Mouse (Mus musculus): ENCODE data around the gene Ano7.

DNA sequence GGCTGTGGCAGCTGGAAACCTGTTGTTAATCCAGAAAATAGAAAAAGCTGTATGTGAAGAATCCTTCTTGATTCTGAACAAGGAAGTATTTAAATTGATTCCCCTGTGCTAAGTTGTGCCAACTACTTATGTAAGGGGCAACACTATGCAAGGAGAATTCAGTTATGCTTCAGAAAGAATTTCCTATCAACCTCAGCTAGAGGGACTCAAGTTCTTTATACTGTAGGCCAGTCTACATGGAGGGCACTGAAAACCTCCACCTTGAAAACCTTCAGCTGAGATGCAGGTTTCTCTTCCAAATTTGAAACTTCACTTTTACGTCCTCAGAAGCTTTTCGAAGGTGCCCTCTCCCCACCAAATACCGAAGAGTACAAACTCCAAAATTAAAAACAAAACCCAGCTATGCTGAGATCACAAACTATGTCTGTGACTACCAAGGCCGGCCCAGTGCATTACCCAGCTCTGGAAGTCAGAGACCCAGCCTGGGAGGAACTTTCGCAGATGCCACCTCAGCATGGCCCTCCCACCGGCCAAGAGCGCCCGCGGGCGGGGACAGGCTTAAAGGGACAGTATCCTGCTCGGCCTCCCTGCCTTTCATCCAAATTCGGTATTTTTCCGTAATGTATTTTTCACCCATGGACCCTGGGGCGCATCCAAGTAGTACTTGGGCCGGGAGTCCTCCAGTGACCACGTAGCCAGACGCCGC is 70.8 kb downstream of the Ano7 start:
- no peak for TF ChIP-seq GATA1 (IDR thresholded peaks at IDR 0.05; ENCODE audit: borderline replicate concordance, low read length)
- TF ChIP-seq CTCF (IDR thresholded peaks at IDR 0.05; ENCODE audit: low read depth, low read length), result no peak
- TF ChIP-seq TAL1 (conservative IDR thresholded peaks at IDR 0.05; ENCODE audit: low read depth, low read length), result no peak
- TF ChIP-seq GATA2 (IDR thresholded peaks at IDR 0.05; ENCODE audit: borderline replicate concordance, low read depth, low read length), result no peak
- TF ChIP-seq POLR2AphosphoS5 (IDR thresholded peaks at IDR 0.05; ENCODE audit: insufficient replicate concordance, low read depth, low read length), result no peak
